Mouse (Mus musculus): ENCODE measurements around the gene Sptb. TPM values are rescaled to one million over a fixed set of nuclear protein-coding genes. Genes with fewer than 3 reads are reported as not detected.

Gene Sptb
- polyA plus RNA-seq, 1 experiment from 2014 or later, result 0.91 TPM

DNA sequence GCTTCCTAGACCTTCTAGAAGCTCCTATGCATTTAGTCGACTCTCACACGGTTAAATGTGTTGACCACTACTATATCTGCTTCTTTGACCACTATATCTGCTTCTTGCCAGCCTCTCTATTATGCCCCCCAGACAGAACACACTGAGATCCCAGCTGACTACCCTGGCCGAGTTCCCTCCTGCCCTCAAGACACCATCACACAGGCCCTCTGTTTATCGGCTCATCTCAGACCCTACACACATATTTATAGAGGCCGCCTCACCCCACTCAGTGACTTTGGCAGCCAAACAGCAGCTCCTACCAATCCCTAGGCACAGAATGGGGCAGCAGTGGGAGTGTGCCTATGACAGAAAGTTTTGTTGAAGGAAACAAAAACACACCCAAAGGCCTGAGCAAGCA lies 14.6 kb downstream of the Sptb start:
- peaks cover 5% of the 10 kb centered on the region; the same call in 1 of the 2 replicates for H3K4me1 ChIP-seq
- H3K36me3 ChIP-seq, result no peaks in the 10 kb centered on the region
- 57% methylated on average over 5 of the region's 5 CpGs for WGBS
- no peak overlapping the region for H3K9ac ChIP-seq
- no peak for ATAC-seq (ENCODE audit: borderline replicate concordance, extremely low read depth, low FRiP score, low TSS enrichment)
- no peak overlapping the region for H3K4me3 ChIP-seq
- H3K27me3 ChIP-seq, result no peaks in the 10 kb centered on the region
- no peak overlapping the region for H3K27ac ChIP-seq
- H3K9me3 ChIP-seq, result no peaks in the 10 kb centered on the region
- H3K4me2 ChIP-seq, result no peak overlapping the region

DNA sequence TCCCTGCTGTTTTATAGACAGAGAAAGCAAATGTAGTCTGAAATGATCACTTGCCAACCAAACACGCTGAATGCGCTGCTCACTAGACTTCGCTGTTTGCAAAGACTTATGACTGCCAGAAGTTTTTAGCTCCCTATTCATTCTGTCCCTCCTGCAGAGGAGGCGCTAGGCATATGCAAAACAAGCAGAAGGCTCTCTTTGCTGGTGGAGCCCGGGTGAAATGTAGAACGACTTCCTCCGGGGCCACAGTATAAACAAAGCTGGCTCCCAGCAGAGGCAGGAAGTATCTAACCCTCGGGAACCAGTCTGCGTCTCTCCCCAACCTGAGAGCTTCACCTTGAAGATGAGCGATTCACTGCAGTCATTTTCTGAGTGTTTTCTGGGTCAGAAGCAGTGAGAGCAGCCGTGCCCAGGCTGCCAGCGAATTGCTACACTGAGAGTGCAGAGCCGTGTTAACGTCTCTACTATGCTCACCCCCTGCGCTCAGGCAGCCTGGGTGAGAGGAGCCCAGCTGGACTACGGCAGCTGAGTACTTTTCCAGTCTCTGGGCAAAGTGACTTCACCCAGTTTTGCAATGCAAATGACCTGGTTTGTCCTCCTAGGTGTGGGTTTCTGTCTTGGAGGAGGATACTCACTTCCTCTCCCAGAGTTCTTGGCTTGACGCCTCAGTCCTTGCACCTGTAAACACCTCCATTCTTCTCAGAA lies 15.4 kb downstream of the Sptb start:
- WGBS, result 7% methylated on average over 17 of the region's 17 CpGs
- no peaks in the 10 kb centered on the region for H3K9me3 ChIP-seq
- no peak for ATAC-seq (ENCODE audit: borderline replicate concordance, extremely low read depth, low FRiP score, low TSS enrichment)
- peak overlapping the region; percentile 30 for H3K4me3 ChIP-seq
- H3K27ac ChIP-seq, result no peak overlapping the region; the same call in 1 of the 2 replicates
- H3K9ac ChIP-seq, result no peak overlapping the region
- peaks cover 5% of the 10 kb centered on the region; the same call in 1 of the 2 replicates for H3K4me1 ChIP-seq
- no peaks in the 10 kb centered on the region for H3K27me3 ChIP-seq
- H3K36me3 ChIP-seq, result no peaks in the 10 kb centered on the region
- H3K4me2 ChIP-seq, result peak overlapping the region; percentile 59

DNA sequence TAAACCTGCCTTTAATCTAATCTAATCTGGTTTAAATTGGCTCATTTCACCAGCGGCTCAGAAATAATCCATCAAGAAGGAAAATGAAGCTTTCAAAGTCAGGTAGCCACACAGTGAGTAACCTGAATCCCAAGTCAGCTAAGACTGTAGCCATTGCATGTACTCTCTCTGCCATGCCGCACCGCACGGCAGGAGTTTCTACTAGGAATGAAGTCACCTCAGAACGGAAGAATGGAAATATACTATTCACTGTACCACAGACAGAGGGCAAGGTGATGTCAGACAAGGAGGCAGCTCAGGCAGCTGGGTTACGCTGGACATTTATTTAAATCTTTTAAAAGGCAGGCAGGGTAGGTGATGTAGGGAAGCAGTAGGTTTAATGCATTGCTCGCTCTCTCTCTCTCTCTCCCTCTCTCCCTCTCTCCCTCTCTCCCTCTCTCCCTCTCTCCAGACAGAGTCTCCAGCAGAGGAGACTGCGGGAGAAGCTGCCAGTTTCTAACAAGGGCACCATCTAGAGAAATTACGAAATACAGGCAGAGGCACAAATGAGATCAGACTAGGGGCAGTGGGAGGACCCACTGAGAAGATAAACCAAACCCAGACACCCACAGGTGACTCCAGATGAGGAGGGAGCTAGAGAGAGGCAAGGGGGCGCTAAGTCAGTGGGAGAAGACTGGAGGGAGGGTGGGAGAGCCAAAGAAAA lies 22.7 kb downstream of the Sptb start:
- H3K4me2 ChIP-seq, result no peak overlapping the region
- no peak overlapping the region for H3K27ac ChIP-seq
- no peak for ATAC-seq (ENCODE audit: borderline replicate concordance, extremely low read depth, low FRiP score, low TSS enrichment)
- 61% methylated on average over 10 of the region's 10 CpGs for WGBS
- no peaks in the 10 kb centered on the region for H3K9me3 ChIP-seq
- H3K4me1 ChIP-seq, result no peaks in the 10 kb centered on the region
- no peak overlapping the region for H3K4me3 ChIP-seq
- H3K36me3 ChIP-seq, result no peaks in the 10 kb centered on the region
- no peaks in the 10 kb centered on the region for H3K27me3 ChIP-seq
- H3K9ac ChIP-seq, result no peak overlapping the region

DNA sequence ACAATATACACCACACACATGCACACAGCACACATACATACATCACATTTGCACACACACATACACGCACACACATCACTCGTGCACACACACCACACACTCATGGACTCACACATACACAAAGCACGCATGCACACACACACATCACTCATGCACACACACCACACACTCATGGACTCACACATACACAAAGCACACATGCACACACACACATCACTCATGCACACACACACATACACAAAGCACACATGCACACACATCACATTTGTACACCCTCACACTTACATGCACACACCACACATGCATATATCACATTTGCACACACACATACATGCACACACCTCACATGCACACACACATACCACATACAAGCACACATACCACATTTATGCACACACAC lies 24.7 kb downstream of the Sptb start:
- H3K27ac ChIP-seq, result no peak overlapping the region
- WGBS, result 93% methylated on average over 3 of the region's 3 CpGs
- no peak for ATAC-seq (ENCODE audit: borderline replicate concordance, extremely low read depth, low FRiP score, low TSS enrichment)

DNA sequence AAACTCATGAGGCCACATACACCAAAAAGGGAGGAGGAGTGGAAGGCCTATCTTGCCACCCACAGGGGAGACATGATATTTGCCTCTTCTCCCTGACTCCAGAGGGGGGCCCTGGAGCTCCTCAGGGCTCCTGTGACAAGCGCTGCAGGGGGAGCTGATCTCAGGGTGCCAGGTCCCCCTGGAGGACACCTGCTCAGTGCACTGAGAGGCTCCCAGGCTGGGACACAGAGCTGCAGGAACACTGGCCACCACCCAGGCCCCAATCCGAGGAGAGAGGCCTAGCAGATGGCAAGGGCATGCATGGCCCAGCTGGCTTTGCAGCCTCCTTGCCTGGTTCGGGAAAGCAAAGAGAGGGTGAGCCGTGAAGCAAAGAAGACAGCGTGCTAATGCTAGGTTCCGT lies 25.9 kb downstream of the Sptb start:
- Histone ChIP-seq H3K4me2 (no peak overlapping the region), H3K27ac (no peak overlapping the region), H3K36me3 (no peaks in the 10 kb centered on the region), H3K4me1 (no peaks in the 10 kb centered on the region), H3K27me3 (no peaks in the 10 kb centered on the region), H3K9me3 (no peaks in the 10 kb centered on the region), H3K9ac (no peak overlapping the region), H3K4me3 (no peak overlapping the region)
- 61% methylated on average over 6 of the region's 6 CpGs for WGBS
- ATAC-seq (ENCODE audit: borderline replicate concordance, extremely low read depth, low FRiP score, low TSS enrichment), result no peak

More for the DNA sequence above, 24.7 kb downstream of the Sptb start:
- Histone ChIP-seq H3K36me3 (no peaks in the 10 kb centered on the region), H3K4me3 (no peak overlapping the region), H3K27me3 (no peaks in the 10 kb centered on the region), H3K9me3 (no peaks in the 10 kb centered on the region), H3K9ac (no peak overlapping the region), H3K4me1 (no peaks in the 10 kb centered on the region), H3K4me2 (no peak overlapping the region)

DNA sequence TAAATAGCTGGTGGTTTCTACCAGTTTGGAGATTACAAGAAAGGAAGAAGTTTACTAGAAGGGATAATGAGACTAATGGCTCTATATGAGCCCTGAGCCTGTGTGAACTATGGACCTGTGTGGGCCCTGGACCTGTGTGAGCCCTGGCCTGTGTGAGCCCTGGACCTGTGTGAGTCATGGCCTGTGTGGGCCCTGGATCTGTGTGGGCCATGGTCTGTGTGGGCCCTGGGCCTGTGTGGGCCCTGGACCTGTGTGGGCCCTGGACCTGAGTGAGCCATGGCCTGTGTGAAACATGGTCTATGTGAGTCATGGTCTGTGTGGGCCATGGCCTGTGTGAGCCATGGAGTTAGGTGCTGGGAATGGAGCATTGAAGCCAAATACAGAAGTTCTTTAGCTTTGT lies 28.4 kb downstream of the Sptb start:
- Histone ChIP-seq H3K4me1 (no peaks in the 10 kb centered on the region), H3K27ac (no peak overlapping the region), H3K36me3 (no peaks in the 10 kb centered on the region), H3K4me3 (no peak overlapping the region), H3K9ac (no peak overlapping the region), H3K27me3 (no peaks in the 10 kb centered on the region), H3K4me2 (no peak overlapping the region), H3K9me3 (no peaks in the 10 kb centered on the region)
- 0 out of 2 replicates have a peak, but pooled peaks have one; percentile 57 for ATAC-seq (ENCODE audit: borderline replicate concordance, extremely low read depth, low FRiP score, low TSS enrichment)

DNA sequence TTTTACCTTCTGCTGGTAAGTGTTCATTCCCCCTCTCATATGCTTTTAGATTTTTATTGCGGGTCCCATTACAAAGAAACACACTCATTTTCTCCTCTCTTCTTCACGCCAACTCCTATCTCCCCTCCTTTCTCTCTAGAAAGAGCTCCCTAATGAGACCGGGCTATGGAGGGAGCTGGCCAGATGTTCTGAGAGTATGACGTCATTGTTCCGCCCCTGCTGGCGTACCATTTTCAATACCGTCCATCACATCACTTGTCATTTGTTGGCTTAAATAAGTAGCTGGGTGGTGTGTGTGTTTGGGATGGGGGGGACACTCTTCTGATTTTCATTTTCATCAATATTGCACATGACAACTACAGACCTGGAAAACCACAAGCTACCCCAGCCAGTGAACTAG lies 33.3 kb downstream of the Sptb start:
- no peak for ATAC-seq (ENCODE audit: borderline replicate concordance, extremely low read depth, low FRiP score, low TSS enrichment)
- WGBS, result 34% methylated on average over 7 of the region's 7 CpGs
- Histone ChIP-seq H3K4me1 (0 out of 2 replicates have a peak, but pooled peaks cover 3% of the 10 kb centered on the region), H3K4me2 (no peak overlapping the region), H3K36me3 (no peaks in the 10 kb centered on the region), H3K27me3 (no peaks in the 10 kb centered on the region), H3K9me3 (no peaks in the 10 kb centered on the region), H3K27ac (no peak overlapping the region), H3K9ac (no peak overlapping the region), H3K4me3 (no peak overlapping the region)

DNA sequence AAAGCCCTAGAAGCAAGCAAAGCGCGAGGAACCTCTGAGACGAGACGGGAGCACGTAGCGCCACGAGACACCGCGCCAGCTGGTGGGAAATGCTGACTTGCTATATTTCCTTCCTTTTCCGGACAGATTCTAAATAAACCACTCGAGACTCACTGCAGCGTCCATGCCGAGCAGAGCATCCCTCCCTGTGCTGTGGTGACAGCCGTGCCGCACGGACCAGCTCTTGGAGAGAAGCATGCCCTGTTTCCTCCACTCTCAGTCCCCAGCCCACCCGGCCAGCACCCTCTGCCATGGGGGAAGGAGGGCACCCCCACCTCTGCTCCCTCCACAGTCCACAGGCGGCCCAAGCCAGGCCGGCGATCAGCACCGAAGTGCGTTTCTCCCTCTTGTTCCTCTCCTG lies 33.9 kb downstream of the Sptb start:
- Histone ChIP-seq H3K36me3 (no peaks in the 10 kb centered on the region), H3K4me2 (peak overlapping the region; percentile 46), H3K4me3 (no peak overlapping the region; the same call in 1 of the 2 replicates), H3K9me3 (no peaks in the 10 kb centered on the region), H3K27me3 (no peaks in the 10 kb centered on the region), H3K4me1 (0 out of 2 replicates have a peak, but pooled peaks cover 3% of the 10 kb centered on the region), H3K27ac (no peak overlapping the region), H3K9ac (no peak overlapping the region)
- ATAC-seq (ENCODE audit: borderline replicate concordance, extremely low read depth, low FRiP score, low TSS enrichment), result no peak
- WGBS, result 49% methylated on average over 22 of the region's 22 CpGs

DNA sequence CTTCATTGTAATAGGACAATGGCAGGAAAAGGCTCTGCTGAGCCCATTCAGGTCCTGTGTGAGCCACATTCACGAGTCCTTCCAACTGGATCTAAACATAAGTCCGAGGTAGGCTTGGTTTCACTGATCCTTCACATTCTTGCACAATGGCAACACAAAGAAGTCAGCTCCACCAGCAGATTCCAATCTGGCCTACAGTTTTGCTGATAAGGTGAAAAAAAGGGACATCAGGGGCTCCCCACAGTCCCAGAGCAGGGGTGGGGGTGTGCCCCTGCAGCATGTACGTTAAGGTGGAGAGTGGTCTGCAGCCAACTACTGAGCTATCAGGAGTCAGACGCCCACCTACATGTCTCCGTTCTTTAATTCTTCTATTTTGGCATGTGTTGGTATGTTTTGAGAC lies 35.0 kb downstream of the Sptb start:
- no peaks in the 10 kb centered on the region for H3K9me3 ChIP-seq
- no peaks in the 10 kb centered on the region for H3K36me3 ChIP-seq
- peaks cover 9% of the 10 kb centered on the region; the same call in 1 of the 2 replicates for H3K4me1 ChIP-seq
- no peak for ATAC-seq (ENCODE audit: borderline replicate concordance, extremely low read depth, low FRiP score, low TSS enrichment)
- WGBS, result 61% methylated on average over 5 of the region's 5 CpGs
- H3K4me3 ChIP-seq, result no peak overlapping the region
- H3K9ac ChIP-seq, result no peak overlapping the region
- no peaks in the 10 kb centered on the region for H3K27me3 ChIP-seq
- H3K27ac ChIP-seq, result no peak overlapping the region
- H3K4me2 ChIP-seq, result no peak overlapping the region

DNA sequence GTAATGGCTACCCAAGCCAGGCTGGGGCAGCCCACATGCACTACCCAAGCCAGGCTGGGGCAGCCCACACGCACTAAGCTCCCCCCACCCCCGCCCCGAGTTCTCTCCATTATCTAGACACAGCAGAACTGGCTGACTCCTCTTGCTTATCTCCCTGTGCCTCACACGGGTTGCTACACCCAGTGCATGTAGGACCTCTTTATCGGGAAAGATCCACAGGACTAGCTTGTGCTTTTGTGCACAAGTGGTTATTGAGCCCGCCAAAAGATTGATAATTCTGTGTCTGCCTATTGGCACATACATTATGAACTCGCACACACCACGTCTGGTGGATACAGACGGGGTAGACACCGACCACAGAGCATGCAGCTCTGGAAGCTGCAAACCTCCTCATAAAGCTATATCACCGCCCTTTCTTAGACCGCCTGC lies 36.5 kb downstream of the Sptb start:
- no peak overlapping the region for H3K9ac ChIP-seq
- H3K27ac ChIP-seq, result no peak overlapping the region
- peak; percentile 55; the same call in 1 of the 2 replicates for ATAC-seq (ENCODE audit: borderline replicate concordance, extremely low read depth, low FRiP score, low TSS enrichment)
- H3K4me2 ChIP-seq, result no peak overlapping the region
- no peaks in the 10 kb centered on the region for H3K36me3 ChIP-seq
- 60% methylated on average over 12 of the region's 12 CpGs for WGBS
- H3K4me1 ChIP-seq, result peaks cover 16% of the 10 kb centered on the region
- no peaks in the 10 kb centered on the region for H3K9me3 ChIP-seq
- H3K4me3 ChIP-seq, result no peak overlapping the region
- H3K27me3 ChIP-seq, result no peaks in the 10 kb centered on the region

DNA sequence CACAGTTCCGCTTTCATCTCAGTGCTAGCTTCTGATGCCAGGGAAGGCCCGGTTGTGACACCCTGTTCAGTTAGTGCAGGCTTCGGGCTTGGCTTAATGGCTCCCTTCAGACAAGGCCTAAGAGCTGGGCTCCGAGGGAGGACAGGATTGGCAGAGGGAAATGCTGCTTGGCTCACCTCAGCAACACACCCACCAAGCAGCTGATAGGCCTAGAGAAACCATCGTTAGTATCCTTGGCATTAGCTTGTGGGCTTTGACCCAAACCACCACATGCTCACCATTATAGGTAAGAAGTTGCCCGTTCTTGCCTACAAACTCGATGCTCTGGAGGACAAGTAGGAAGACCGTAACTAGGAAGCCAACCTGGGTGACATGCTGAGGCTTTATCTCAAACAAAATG lies 38.3 kb downstream of the Sptb start:
- Histone ChIP-seq H3K27me3 (no peaks in the 10 kb centered on the region), H3K4me3 (no peak overlapping the region), H3K36me3 (no peaks in the 10 kb centered on the region), H3K9me3 (no peaks in the 10 kb centered on the region), H3K27ac (no peak overlapping the region), H3K4me1 (peaks cover 16% of the 10 kb centered on the region), H3K9ac (no peak overlapping the region), H3K4me2 (no peak overlapping the region)
- ATAC-seq (ENCODE audit: borderline replicate concordance, extremely low read depth, low FRiP score, low TSS enrichment), result no peak
- WGBS, result 81% methylated on average over 8 of the region's 8 CpGs

DNA sequence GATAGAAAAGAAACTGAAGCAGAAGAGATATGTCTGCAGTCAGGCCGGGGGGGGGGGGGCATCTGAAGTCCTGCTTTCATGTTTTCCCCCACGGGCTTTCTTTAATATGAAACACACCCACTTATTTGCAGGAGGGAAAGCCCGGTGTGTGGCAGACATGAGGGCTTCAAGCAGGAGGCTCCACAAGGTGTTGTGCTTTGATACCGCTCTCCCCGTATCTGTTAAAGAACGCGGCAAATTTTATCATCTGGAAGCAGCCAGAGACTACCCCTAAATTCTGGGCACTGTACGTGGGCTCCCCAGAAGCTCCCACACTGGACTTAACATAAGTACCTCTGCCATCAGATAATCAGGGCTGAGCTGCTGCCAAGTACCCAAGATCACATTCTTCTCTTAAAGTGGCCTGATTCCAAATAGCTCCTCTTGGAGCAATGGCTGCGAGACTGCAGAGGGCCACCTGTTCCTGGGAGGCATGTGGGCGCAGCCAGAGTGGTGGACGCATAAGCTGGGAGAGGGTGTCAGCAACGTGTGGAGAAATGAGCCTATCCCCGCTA lies 39.7 kb downstream of the Sptb start:
- Histone ChIP-seq H3K27ac (no peak overlapping the region), H3K4me2 (no peak overlapping the region; the same call in 1 of the 2 replicates), H3K9me3 (no peaks in the 10 kb centered on the region), H3K4me1 (peaks cover 16% of the 10 kb centered on the region), H3K9ac (no peak overlapping the region), H3K36me3 (no peaks in the 10 kb centered on the region), H3K27me3 (no peaks in the 10 kb centered on the region), H3K4me3 (no peak overlapping the region)
- 34% methylated on average over 13 of the region's 13 CpGs for WGBS
- peak; percentile 52; the same call in 1 of the 2 replicates for ATAC-seq (ENCODE audit: borderline replicate concordance, extremely low read depth, low FRiP score, low TSS enrichment)
